ENCODE assay signal across 9 mouse cellular contexts in the genomic region with DNA sequence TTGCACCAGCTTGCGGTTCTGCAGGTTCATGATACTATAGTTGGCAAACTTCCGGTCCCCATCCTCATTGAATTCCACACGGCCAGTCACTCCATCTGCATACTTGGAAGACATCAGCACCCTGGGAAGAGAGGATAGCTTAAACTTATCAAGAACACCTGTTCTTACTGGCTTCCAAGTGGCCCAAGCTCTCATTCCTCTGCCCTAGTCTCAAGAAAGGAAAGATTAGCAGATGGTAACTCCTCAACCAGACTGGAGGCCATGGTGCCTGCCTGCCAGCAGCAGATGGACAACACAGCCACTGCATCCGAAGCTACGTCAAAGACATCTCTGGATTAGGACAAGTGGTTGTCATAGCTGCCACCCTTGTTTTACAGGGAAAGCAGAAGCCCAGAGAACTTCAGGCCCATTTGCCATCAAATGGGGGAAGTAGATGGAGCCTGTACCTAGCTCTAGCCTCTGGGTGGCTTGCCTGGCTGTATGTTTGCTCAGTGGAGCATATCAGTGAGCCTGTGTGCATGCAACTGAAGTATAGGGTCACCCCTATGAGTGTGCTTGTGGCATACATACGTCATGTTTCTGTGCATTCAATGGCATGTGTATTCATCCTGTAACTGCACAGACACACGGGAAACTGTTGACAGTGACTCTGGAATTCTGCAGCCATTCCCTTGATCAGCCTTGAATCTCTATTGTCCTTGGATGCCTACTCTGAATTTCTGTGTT. TPM values are rescaled to one million over a fixed set of nuclear protein-coding genes. Genes with fewer than 3 reads are reported as not detected.
DNase-seq lines count a peak whose midpoint lies in the region; ATAC-seq and TF ChIP-seq lines count a peak whose summit lies in the region.
"Had no signal": no experiment of that assay in that cellular context is flagged by ENCODE, and none has a peak within 500 bp of the region (broad histone marks: within the 10 kb centered on the region; RNA-seq: fewer than 3 reads in every experiment).

No protein-coding gene starts in this region.

- H3K79me2 ChIP-seq in CH12.LX (replicated peaks; ENCODE audit: control insufficient read depth, extremely low read depth, insufficient read depth, poor library complexity, severe bottlenecking) = no peaks in the 10 kb centered on the region

- 69% methylated on average over 7 of the region's 7 CpGs for WGBS in forebrain, embryonic 13.5 days
- 53% methylated on average over 7 of the region's 7 CpGs for WGBS in liver, embryonic 13.5 days (ENCODE audit: insufficient replicate concordance)

- H3K4me3 ChIP-seq in CH12.LX (replicated peaks in 1 of 3; ENCODE audit: low read depth in 2 of 3, low read length in 2 of 3, poor library complexity in 1 of 3) = peak overlapping the region in 1 of 3 experiments; percentile 17
- H3K4me3 ChIP-seq in bone marrow macrophage, adult 2 months (ENCODE audit: insufficient read depth, low read length) = peak overlapping the region; percentile 12
- peak overlapping the region; percentile 54 for H3K4me3 ChIP-seq in forebrain, embryonic 13.5 days
- no peak overlapping the region for H3K4me3 ChIP-seq in liver, embryonic 13.5 days (replicated peaks)

- dilution Hi-C loops in CH12.LX (cut with MboI; ENCODE audit: extremely low pct_ligation_motif_present, extremely low pct_unique_long_range_greater_than_20kb, low sequenced_read_pairs) = no loop called here

- 0 out of 2 replicates have a peak, but pooled peaks have one; percentile 13 for ATAC-seq in forebrain, embryonic 13.5 days
- no peak for ATAC-seq in liver, embryonic 13.5 days (ENCODE audit: low read depth)

- TF ChIP-seq EP300 in CH12.LX (IDR thresholded peaks at IDR 0.05; ENCODE audit: low read length) = no peak

- no peak for DNase-seq in CH12.LX (ENCODE audit: extremely low read depth)
- DNase-seq in liver, embryonic 13.5 days = no peak
- no peak for DNase-seq in ovary, postnatal 10 days (ENCODE audit: low spot score)
- DNase-seq in adrenal gland, postnatal 36 days = no peak
- no peak for DNase-seq in adrenal gland, postnatal 10 days
- DNase-seq: gastrocnemius, postnatal 10 days had no signal

- peaks cover 8 to 9% of the 10 kb centered on the region in 2 experiments for H3K4me1 ChIP-seq in CH12.LX (ENCODE audit: control insufficient read depth in 1 of 2, insufficient read depth in 2 of 2)
- 0 out of 2 replicates have a peak, but pooled peaks cover 2% of the 10 kb centered on the region for H3K4me1 ChIP-seq in bone marrow macrophage, adult 2 months (ENCODE audit: control insufficient read depth, insufficient read depth, low read length)
- peaks cover 6% of the 10 kb centered on the region for H3K4me1 ChIP-seq in forebrain, embryonic 13.5 days
- H3K4me1 ChIP-seq in liver, embryonic 13.5 days (replicated peaks) = peaks cover 12% of the 10 kb centered on the region

- H3K27me3 ChIP-seq in CH12.LX (replicated peaks) = peaks cover 79% of the 10 kb centered on the region
- peaks cover 55% of the 10 kb centered on the region for H3K27me3 ChIP-seq in forebrain, embryonic 13.5 days
- peaks cover 68% of the 10 kb centered on the region for H3K27me3 ChIP-seq in liver, embryonic 13.5 days

- in situ Hi-C loops in CH12.LX (cut with MboI; ENCODE audit: low pct_ligation_motif_present, low pct_unique_long_range_greater_than_20kb, low sequenced_read_pairs) = no loop called here

- TF ChIP-seq CTCF in CH12.LX (conservative IDR thresholded peaks at IDR 0.05 in 1 of 2, IDR thresholded peaks at IDR 0.05 in 1 of 2; ENCODE audit: low read depth in 2 of 2, low read length in 2 of 2) = no peak
- no peak for TF ChIP-seq CTCF in bone marrow macrophage, adult 2 months (IDR thresholded peaks at IDR 0.05; ENCODE audit: low read depth, low read length)

- no peak for TF ChIP-seq RAD21 in CH12.LX (IDR thresholded peaks at IDR 0.05; ENCODE audit: low read depth, low read length)

- TF ChIP-seq POLR2A in CH12.LX (IDR thresholded peaks at IDR 0.05; ENCODE audit: low read depth, low read length) = no peak
- no peak for TF ChIP-seq POLR2A in bone marrow macrophage, adult 2 months (IDR thresholded peaks at IDR 0.05; ENCODE audit: borderline replicate concordance, low read depth, low read length)

- no peak overlapping the region for H3K9ac ChIP-seq in CH12.LX (ENCODE audit: insufficient read depth, low read depth)
- peak overlapping the region; percentile 34; the same call in 1 of the 2 replicates for H3K9ac ChIP-seq in forebrain, embryonic 13.5 days
- no peak overlapping the region for H3K9ac ChIP-seq in liver, embryonic 13.5 days
- H3K9ac ChIP-seq: liver, embryonic 14.5 days had no signal

- H3K36me3 ChIP-seq in CH12.LX (replicated peaks in 1 of 2; ENCODE audit: control insufficient read depth in 1 of 2, insufficient read depth in 1 of 2, low read length in 1 of 2) = no peaks in the 10 kb centered on the region
- H3K36me3 ChIP-seq in forebrain, embryonic 13.5 days (ENCODE audit: poor library complexity, severe bottlenecking) = no peaks in the 10 kb centered on the region
- no peaks in the 10 kb centered on the region for H3K36me3 ChIP-seq in liver, embryonic 13.5 days

- no peak overlapping the region for H3K27ac ChIP-seq in CH12.LX (ENCODE audit: insufficient read depth, low read depth)
- no peak overlapping the region for H3K27ac ChIP-seq in bone marrow macrophage, adult 2 months (ENCODE audit: insufficient read depth, low read depth, low read length)
- no peak overlapping the region for H3K27ac ChIP-seq in forebrain, embryonic 13.5 days
- no peak overlapping the region for H3K27ac ChIP-seq in liver, embryonic 13.5 days
- H3K27ac ChIP-seq: liver, embryonic 14.5 days had no signal

- H3K9me3 ChIP-seq in CH12.LX (replicated peaks; ENCODE audit: low read length) = peaks cover 2% of the 10 kb centered on the region
- no peaks in the 10 kb centered on the region for H3K9me3 ChIP-seq in forebrain, embryonic 13.5 days (replicated peaks)
- H3K9me3 ChIP-seq in liver, embryonic 13.5 days (replicated peaks) = no peaks in the 10 kb centered on the region

- peak overlapping the region; percentile 46; the same call in 1 of the 2 replicates for H3K4me2 ChIP-seq in CH12.LX (ENCODE audit: insufficient read depth, low read depth, poor library complexity, severe bottlenecking)
- peak overlapping the region; percentile 86 for H3K4me2 ChIP-seq in forebrain, embryonic 13.5 days
- H3K4me2 ChIP-seq in liver, embryonic 13.5 days = peak overlapping the region; percentile 68

TF ChIP-seq in CH12.LX, 34 proteins besides CTCF, POLR2A, EP300 and RAD21 (continues in another document):
- TF ChIP-seq ETS1 (conservative IDR thresholded peaks at IDR 0.05; ENCODE audit: low read depth, low read length) = no peak
- TF ChIP-seq GABPA (IDR thresholded peaks at IDR 0.05; ENCODE audit: insufficient replicate concordance, low read depth, low read length) = no peak
- TF ChIP-seq KAT2A (IDR thresholded peaks at IDR 0.05; ENCODE audit: insufficient replicate concordance, low read length) = no peak

RNA-seq across cellular contexts. Expression of a gene that starts 14.4 kb away (rescaled TPM):
- total RNA-seq in CH12.LX (2012; rRNA removed) (not detected in 2 replicates), CH12.LX (2014; rRNA removed) (not detected in 2 replicates)
- not detected in 2 replicates for polyA plus RNA-seq in CH12.LX (2012; ENCODE audit: insufficient read length, low read depth)
- polyA plus RNA-seq in bone marrow macrophage, adult 2 months (2012; ENCODE audit: insufficient read depth, insufficient read length, missing spikeins) = not detected in 2 replicates
- polyA plus RNA-seq in forebrain, embryonic 13.5 days (2015; fragmentation: Nextera tagmentation; extraction: Ambion mirVana) = 0.14 TPM in 1 of 2 replicates, not detected in the other
- not detected in 2 replicates for polyA plus RNA-seq in liver, embryonic 13.5 days (2015; fragmentation: Nextera tagmentation; extraction: Ambion mirVana)
- total RNA-seq in adrenal gland, postnatal 36 days (2021) = not detected
- total RNA-seq in adrenal gland, postnatal 10 days (2021) = not detected
- polyA plus RNA-seq: liver, embryonic 14.5 days had no signal

RNA-seq across cellular contexts. Expression of a gene that starts 14.9 kb away (rescaled TPM):
- total RNA-seq in CH12.LX (2012; rRNA removed) (0.04 and 0.17 TPM in 2 replicates), CH12.LX (2014; rRNA removed) (0.08 and 0.36 TPM in 2 replicates)
- polyA plus RNA-seq in CH12.LX (2012; ENCODE audit: insufficient read length, low read depth) = 0.06 TPM in 1 of 2 replicates, not detected in the other
- 0.79 TPM in 1 of 2 replicates, not detected in the other for polyA plus RNA-seq in bone marrow macrophage, adult 2 months (2012; ENCODE audit: insufficient read depth, insufficient read length, missing spikeins)
- 5.6 and 7.9 TPM in 2 replicates for polyA plus RNA-seq in forebrain, embryonic 13.5 days (2015; fragmentation: Nextera tagmentation; extraction: Ambion mirVana)
- polyA plus RNA-seq in liver, embryonic 13.5 days (2015; fragmentation: Nextera tagmentation; extraction: Ambion mirVana) = 0.12 and 0.41 TPM in 2 replicates
- 1 to 10 TPM; 6.3 to 7.6 TPM for total RNA-seq in adrenal gland, postnatal 36 days (2021)
- 1 to 10 TPM; 7.3 to 9.6 TPM for total RNA-seq in adrenal gland, postnatal 10 days (2021)

RNA-seq across cellular contexts. Expression of a gene that starts 16.1 kb away (rescaled TPM):
- total RNA-seq in CH12.LX (2012; rRNA removed) (not detected in 2 replicates), CH12.LX (2014; rRNA removed) (not detected in 2 replicates)
- polyA plus RNA-seq in CH12.LX (2012; ENCODE audit: insufficient read length, low read depth) = not detected in 2 replicates
- polyA plus RNA-seq in bone marrow macrophage, adult 2 months (2012; ENCODE audit: insufficient read depth, insufficient read length, missing spikeins) = not detected in 2 replicates
- not detected in 2 replicates for polyA plus RNA-seq in forebrain, embryonic 13.5 days (2015; fragmentation: Nextera tagmentation; extraction: Ambion mirVana)
- not detected in 2 replicates for polyA plus RNA-seq in liver, embryonic 13.5 days (2015; fragmentation: Nextera tagmentation; extraction: Ambion mirVana)
- total RNA-seq in adrenal gland, postnatal 36 days (2021) = not detected
- total RNA-seq in adrenal gland, postnatal 10 days (2021) = not detected
- total RNA-seq: gastrocnemius, postnatal 10 days had no signal
- polyA plus RNA-seq: liver, embryonic 14.5 days had no signal

RNA-seq across cellular contexts. Expression of a gene that starts 28.0 kb away (rescaled TPM):
- total RNA-seq in CH12.LX (2012; rRNA removed) (45.7 and 58.1 TPM in 2 replicates), CH12.LX (2014; rRNA removed) (39.3 and 41.8 TPM in 2 replicates)
- 68.8 and 69.3 TPM in 2 replicates for polyA plus RNA-seq in CH12.LX (2012; ENCODE audit: insufficient read length, low read depth)
- polyA plus RNA-seq in bone marrow macrophage, adult 2 months (2012; ENCODE audit: insufficient read depth, insufficient read length, missing spikeins) = 36.1 and 43.5 TPM in 2 replicates
- polyA plus RNA-seq in forebrain, embryonic 13.5 days (2015; fragmentation: Nextera tagmentation; extraction: Ambion mirVana) = 59.2 and 63.2 TPM in 2 replicates
- 18.8 and 27.1 TPM in 2 replicates for polyA plus RNA-seq in liver, embryonic 13.5 days (2015; fragmentation: Nextera tagmentation; extraction: Ambion mirVana)
- 10 to 100 TPM; 53.1 to 59.2 TPM for total RNA-seq in adrenal gland, postnatal 36 days (2021)
- total RNA-seq in adrenal gland, postnatal 10 days (2021) = 10 to 100 TPM; 41.5 to 41.9 TPM

RNA-seq across cellular contexts. Expression of a gene that starts 31.8 kb away (rescaled TPM):
- total RNA-seq in CH12.LX (2012; rRNA removed) (13.6 and 14.5 TPM in 2 replicates), CH12.LX (2014; rRNA removed) (9.6 and 13.0 TPM in 2 replicates)
- polyA plus RNA-seq in CH12.LX (2012; ENCODE audit: insufficient read length, low read depth) = 48.7 and 55.2 TPM in 2 replicates
- 84.0 and 89.6 TPM in 2 replicates for polyA plus RNA-seq in bone marrow macrophage, adult 2 months (2012; ENCODE audit: insufficient read depth, insufficient read length, missing spikeins)
- 126 and 148 TPM in 2 replicates for polyA plus RNA-seq in forebrain, embryonic 13.5 days (2015; fragmentation: Nextera tagmentation; extraction: Ambion mirVana)
- 50.5 and 51.0 TPM in 2 replicates for polyA plus RNA-seq in liver, embryonic 13.5 days (2015; fragmentation: Nextera tagmentation; extraction: Ambion mirVana)
- 10 to 100 TPM; 76.5 to 81.3 TPM for total RNA-seq in adrenal gland, postnatal 36 days (2021)
- 10 to 100 TPM; 61.0 to 73.1 TPM for total RNA-seq in adrenal gland, postnatal 10 days (2021)
